Mouse (Mus musculus) embryonic facial prominence, embryonic 11.5 days (tissue): ENCODE results near the gene Dazap2. TPM values are rescaled to one million over a fixed set of nuclear protein-coding genes. Genes with fewer than 3 reads are reported as not detected.

Experiments used
- ATAC-seq: fragments of 200-750 bp; cut with Nextera tagmentation; replicated peaks from 2 replicates; pipeline ENCODE4 v1.8.0; 2017; ENCODE audit warnings: low read depth; ENCODE audit not compliant: insufficient number of reproducible peaks, low FRiP score, low TSS enrichment
- DNase-seq: peaks from one replicate; pipeline ENCODE4 v3.0.0-alpha.2; 2015; ENCODE audit warnings: low spot score
- H3K27ac ChIP-seq: fragments of 300-500 bp; sonication (generic); replicated peaks from 2 replicates; pipeline ENCODE4 v1.5.1; 2014; ENCODE audit warnings: mild to moderate bottlenecking, low read depth, low read length, control low read depth
- H3K27me3 ChIP-seq: fragments of 300-500 bp; sonication (generic); 2 replicates; pipeline ENCODE4 v1.6.1; 2014; ENCODE audit warnings: mild to moderate bottlenecking, low read length, moderate library complexity, mixed read lengths; ENCODE audit not compliant: control insufficient read depth, insufficient read depth
- H3K36me3 ChIP-seq: fragments of 300-500 bp; sonication (generic); replicated peaks from 2 replicates; pipeline ENCODE4 v1.6.1; 2014; ENCODE audit warnings: low read depth, mild to moderate bottlenecking, low read length, moderate library complexity, mixed read lengths; ENCODE audit not compliant: control insufficient read depth, insufficient read depth
- H3K4me1 ChIP-seq: fragments of 300-500 bp; sonication (generic); 2 replicates; pipeline ENCODE4 v1.6.1; 2014; ENCODE audit warnings: low read length, mixed read lengths; ENCODE audit not compliant: control insufficient read depth, insufficient read depth
- H3K4me2 ChIP-seq: fragments of 300-500 bp; sonication (generic); 2 replicates; pipeline ENCODE4 v1.6.1; 2014; ENCODE audit warnings: low read depth, mild to moderate bottlenecking, control low read depth, low read length, moderate library complexity
- H3K4me3 ChIP-seq: fragments of 300-500 bp; sonication (generic); 2 replicates; pipeline ENCODE4 v1.5.1; 2014; ENCODE audit warnings: low read depth, low read length, control low read depth
- H3K9ac ChIP-seq: fragments of 300-500 bp; sonication (generic); replicated peaks from 2 replicates; pipeline ENCODE4 v1.6.1; 2014; ENCODE audit warnings: mild to moderate bottlenecking, control low read depth, low read length
- H3K9me3 ChIP-seq: fragments of 300-500 bp; sonication (generic); replicated peaks from 2 replicates; pipeline ENCODE4 v1.6.1; 2016; ENCODE audit warnings: mild to moderate bottlenecking, low read length, inconsistent platforms, mixed read lengths; ENCODE audit not compliant: control insufficient read depth
- WGBS: fragments of 180-500 bp; shearing (Covaris S2); extraction: QIAGEN DNeasy Blood & Tissue Kit; methylation state at CpG from one replicate; pipeline ENCODE4 v1.1.7; 2014; 5-methylcytosine and 5-hydroxymethylcytosine counted together
- microRNA-seq: library from miRNA; unstranded; fragments of <30 nt; microRNA quantifications from one replicate; pipeline ENCODE4, GENCODE M21; 2016; ENCODE audit warnings: borderline number of aligned reads
- polyA plus RNA-seq: library from polyadenylated mRNA; unstranded; fragments of >200 nt; fragmentation: Nextera tagmentation; extraction: Ambion mirVana; gene quantifications from 2 replicates; pipeline ENCODE4 v1.2.1, GENCODE M21; 2014

Dazap2 gene
- polyA plus RNA-seq, 1 experiment from 2014 or later, result 210 TPM

DNA sequence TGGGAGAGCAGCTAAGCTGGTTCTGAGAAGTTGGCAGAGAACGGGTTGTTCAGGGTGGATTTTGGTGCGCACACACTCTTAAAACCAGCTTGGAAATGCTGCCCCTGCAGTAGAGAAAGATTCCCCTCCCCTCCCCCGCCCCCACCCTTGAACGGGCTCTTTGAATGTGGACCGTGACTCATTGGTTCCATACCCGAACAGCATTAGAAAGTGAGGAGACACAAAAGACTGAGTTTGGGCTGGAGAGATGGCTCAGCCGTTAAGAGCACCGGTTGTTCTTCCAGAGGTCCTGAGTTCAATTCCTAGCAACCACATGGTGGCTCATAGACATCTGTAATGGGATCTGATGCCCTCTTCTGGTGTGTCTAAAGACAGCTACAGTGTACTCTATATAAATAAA, 54.9 kb downstream of the Dazap2 start:
- no peak for ATAC-seq
- H3K4me1 ChIP-seq, result no peaks in the 10 kb centered on the region; the same call in 1 of the 2 replicates
- H3K36me3 ChIP-seq, result no peaks in the 10 kb centered on the region
- no peaks in the 10 kb centered on the region for H3K9me3 ChIP-seq
- WGBS, result 71% methylated on average over 8 of the region's 8 CpGs
- no peak overlapping the region for H3K4me2 ChIP-seq
- H3K9ac ChIP-seq, result no peak overlapping the region
- no peak for DNase-seq
- no peak overlapping the region for H3K27ac ChIP-seq
- no peaks in the 10 kb centered on the region for H3K27me3 ChIP-seq
- H3K4me3 ChIP-seq, result no peak overlapping the region

Small RNAs within 50 kb of the gene (microRNA-seq; reads per million reads assigned to microRNA genes)
- not detected for gene Mir6961

Other genes starting within 250 kb of the Dazap2 start
- gene Gm5475, start 193.2 kb upstream of the Dazap2 start, polyA plus RNA-seq, result 0.08 and 0.14 TPM in 2 replicates
- 18.3 and 18.8 TPM in 2 replicates for gene Slc11a2, start 190.3 kb upstream of the Dazap2 start, polyA plus RNA-seq
- 37.2 and 40.1 TPM in 2 replicates for gene Letmd1, start 146.3 kb upstream of the Dazap2 start, polyA plus RNA-seq
- 23.0 and 24.8 TPM in 2 replicates for gene Csrnp2, start 119.9 kb upstream of the Dazap2 start, polyA plus RNA-seq
- 25.3 and 27.2 TPM in 2 replicates for gene Tfcp2, start 63.3 kb upstream of the Dazap2 start, polyA plus RNA-seq
- gene Pou6f1, start 15.4 kb upstream of the Dazap2 start, polyA plus RNA-seq, result 5.9 TPM in 2 replicates
- gene Smagp, start 21.6 kb downstream of the Dazap2 start, polyA plus RNA-seq, result 4.0 and 5.4 TPM in 2 replicates
- gene Bin2, start 54.2 kb downstream of the Dazap2 start, polyA plus RNA-seq, result 2.1 and 3.7 TPM in 2 replicates
- 1.00 and 3.4 TPM in 2 replicates for gene Cela1, start 72.6 kb downstream of the Dazap2 start, polyA plus RNA-seq
- 0.08 and 0.20 TPM in 2 replicates for gene Galnt6, start 114.0 kb downstream of the Dazap2 start, polyA plus RNA-seq
- gene Slc4a8, start 146.4 kb downstream of the Dazap2 start, polyA plus RNA-seq, result 5.7 and 7.7 TPM in 2 replicates